Mouse (Mus musculus): ENCODE results near the gene Trim33. TPM values are rescaled to one million over a fixed set of nuclear protein-coding genes. Genes with fewer than 3 reads are reported as not detected.

The Trim33 gene
- total and polyA plus RNA-seq, 3 experiments = 20.2 to 30.4 TPM; not detected in 1

- no peak for TF ChIP-seq ZC3H11A (IDR thresholded peaks at IDR 0.05; ENCODE audit: low read depth, low read length)
These were observed 30.2 kb downstream of the Trim33 start for GRCm38 (mm10) chr3:103309252-103309651.

GRCm38 (mm10) chr3:103309750-103310149 is 30.7 kb downstream of the Trim33 start:
- no peak for TF ChIP-seq SMC3 (IDR thresholded peaks at IDR 0.05; ENCODE audit: low read depth, low read length)
- no peak for TF ChIP-seq POLR2A (IDR thresholded peaks at IDR 0.05; ENCODE audit: control insufficient read depth in 1 of 2, insufficient read depth in 1 of 2, low read depth in 1 of 2, low read length in 2 of 2, poor library complexity in 1 of 2)
- TF ChIP-seq ETS1 (IDR thresholded peaks at IDR 0.05; ENCODE audit: low read depth, low read length) = no peak
- H3K27ac ChIP-seq (ENCODE audit: control insufficient read depth, low read depth, low read length) = no peak overlapping the region
- H3K27me3 ChIP-seq (ENCODE audit: control insufficient read depth in 1 of 2, insufficient read depth in 2 of 2, low read length in 2 of 2) = no peaks in the 10 kb centered on the region
- peaks cover 4 to 16% of the 10 kb centered on the region in 2 experiments for H3K36me3 ChIP-seq (ENCODE audit: control insufficient read depth in 1 of 2, insufficient read depth in 2 of 2, low read length in 2 of 2)
- H3K79me2 ChIP-seq (ENCODE audit: control insufficient read depth, insufficient read depth, low read length, poor library complexity) = peaks cover 20% of the 10 kb centered on the region
- peaks cover 0 to 4% of the 10 kb centered on the region in 2 experiments; a peak in 1 of 4 replicates for H3K4me1 ChIP-seq (ENCODE audit: control insufficient read depth in 1 of 2, insufficient read depth in 2 of 2, low read length in 2 of 2)
- H3K9me3 ChIP-seq (replicated peaks; ENCODE audit: insufficient read depth, low read length) = no peaks in the 10 kb centered on the region
- no peak overlapping the region for H3K9ac ChIP-seq (ENCODE audit: control insufficient read depth, low read depth, low read length, poor library complexity, severe bottlenecking)
- H3K4me3 ChIP-seq (ENCODE audit: control insufficient read depth in 1 of 2, insufficient read depth in 1 of 2, low read depth in 2 of 2, low read length in 2 of 2) = no peak overlapping the region
- no peak for DNase-seq (ENCODE audit: low read depth, low spot score)

More at GRCm38 (mm10) chr3:103309252-103309651, 30.2 kb downstream of the Trim33 start:
- H3K36me3 ChIP-seq (ENCODE audit: control insufficient read depth in 1 of 2, insufficient read depth in 2 of 2, low read length in 2 of 2) = peaks cover 4 to 12% of the 10 kb centered on the region in 2 experiments
- peaks cover 20% of the 10 kb centered on the region for H3K79me2 ChIP-seq (ENCODE audit: control insufficient read depth, insufficient read depth, low read length, poor library complexity)
- DNase-seq (ENCODE audit: low read depth, low spot score) = no peak
- H3K27ac ChIP-seq (ENCODE audit: control insufficient read depth, low read depth, low read length) = no peak overlapping the region
- H3K27me3 ChIP-seq (ENCODE audit: control insufficient read depth in 1 of 2, insufficient read depth in 2 of 2, low read length in 2 of 2) = no peaks in the 10 kb centered on the region
- H3K9me3 ChIP-seq (replicated peaks; ENCODE audit: insufficient read depth, low read length) = no peaks in the 10 kb centered on the region
- H3K4me3 ChIP-seq (ENCODE audit: control insufficient read depth in 1 of 2, insufficient read depth in 1 of 2, low read depth in 2 of 2, low read length in 2 of 2) = no peak overlapping the region
- no peak overlapping the region for H3K9ac ChIP-seq (ENCODE audit: control insufficient read depth, low read depth, low read length, poor library complexity, severe bottlenecking)
- H3K4me1 ChIP-seq (ENCODE audit: control insufficient read depth in 1 of 2, insufficient read depth in 2 of 2, low read length in 2 of 2) = peaks cover 0 to 4% of the 10 kb centered on the region in 2 experiments; a peak in 1 of 4 replicates

GRCm38 (mm10) chr3:103314291-103314690 is 35.2 kb downstream of the Trim33 start:
- TF ChIP-seq SIN3A (IDR thresholded peaks at IDR 0.05; ENCODE audit: low read length) (no peak), MYB (IDR thresholded peaks at IDR 0.05; ENCODE audit: low read depth, low read length) (no peak), RAD21 (IDR thresholded peaks at IDR 0.05; ENCODE audit: low read depth, low read length) (no peak), ZMIZ1 (IDR thresholded peaks at IDR 0.05; ENCODE audit: low read depth, low read length) (no peak), RCOR1 (IDR thresholded peaks at IDR 0.05; ENCODE audit: low read depth, low read length) (no peak), MEF2A (IDR thresholded peaks at IDR 0.05; ENCODE audit: extremely low read depth, insufficient replicate concordance, low read depth, low read length, poor library complexity, severe bottlenecking) (no peak), ETS1 (IDR thresholded peaks at IDR 0.05; ENCODE audit: low read depth, low read length) (no peak), MAX (IDR thresholded peaks at IDR 0.05; ENCODE audit: low read length) (no peak), CTCF (IDR thresholded peaks at IDR 0.05 in 2 of 3, conservative IDR thresholded peaks at IDR 0.05 in 1 of 3; ENCODE audit: control insufficient read depth in 1 of 3, insufficient read depth in 1 of 3, low read depth in 2 of 3, low read length in 3 of 3, poor library complexity in 1 of 3, severe bottlenecking in 1 of 3) (no peak), KAT2A (conservative IDR thresholded peaks at IDR 0.05; ENCODE audit: low read depth, low read length) (no peak), ZC3H11A (IDR thresholded peaks at IDR 0.05; ENCODE audit: low read depth, low read length) (no peak), CHD1 (IDR thresholded peaks at IDR 0.05; ENCODE audit: low read depth, low read length) (no peak), NELFE (IDR thresholded peaks at IDR 0.05; ENCODE audit: low read depth, low read length) (no peak), UBTF (IDR thresholded peaks at IDR 0.05; ENCODE audit: borderline replicate concordance, insufficient read depth, low read depth, low read length) (no peak), POLR2A (IDR thresholded peaks at IDR 0.05; ENCODE audit: control insufficient read depth in 1 of 2, insufficient read depth in 1 of 2, low read depth in 1 of 2, low read length in 2 of 2, poor library complexity in 1 of 2) (no peak), MXI1 (IDR thresholded peaks at IDR 0.05; ENCODE audit: low read depth, low read length) (no peak), POLR2AphosphoS5 (IDR thresholded peaks at IDR 0.05; ENCODE audit: borderline replicate concordance, low read depth, low read length) (no peak)
- H3K79me2 ChIP-seq (ENCODE audit: control insufficient read depth, insufficient read depth, low read length, poor library complexity) = peaks cover 2% of the 10 kb centered on the region; the same call in 1 of the 2 replicates
- no peak overlapping the region for H3K4me3 ChIP-seq (ENCODE audit: control insufficient read depth in 1 of 2, insufficient read depth in 1 of 2, low read depth in 2 of 2, low read length in 2 of 2)
- no peaks in the 10 kb centered on the region for H3K27me3 ChIP-seq (ENCODE audit: control insufficient read depth in 1 of 2, insufficient read depth in 2 of 2, low read length in 2 of 2)
- no peak for DNase-seq (ENCODE audit: low read depth, low spot score)
- no peaks in the 10 kb centered on the region for H3K9me3 ChIP-seq (replicated peaks; ENCODE audit: insufficient read depth, low read length)
- no peak overlapping the region for H3K27ac ChIP-seq (ENCODE audit: control insufficient read depth, low read depth, low read length)
- H3K36me3 ChIP-seq (ENCODE audit: control insufficient read depth in 1 of 2, insufficient read depth in 2 of 2, low read length in 2 of 2) = peaks cover 0 to 27% of the 10 kb centered on the region in 2 experiments; a peak in 2 of 4 replicates
- H3K4me1 ChIP-seq (ENCODE audit: control insufficient read depth in 1 of 2, insufficient read depth in 2 of 2, low read length in 2 of 2) = no peaks in the 10 kb centered on the region
- H3K9ac ChIP-seq (ENCODE audit: control insufficient read depth, low read depth, low read length, poor library complexity, severe bottlenecking) = no peak overlapping the region

Data from MEL (cell line).